Mouse (Mus musculus): ENCODE results near the gene Kl. TPM values are rescaled to one million over a fixed set of nuclear protein-coding genes. Genes with fewer than 3 reads are reported as not detected.

Gene Kl
- total RNA-seq, 2 experiments from 2014 or later = 5.6 to 16.7 TPM

GRCm38 (mm10) chr5:151026069-151026468 is 73.7 kb downstream of the Kl start:
- no peak for DNase-seq (ENCODE audit: low spot score in 2 of 2)

DNA sequence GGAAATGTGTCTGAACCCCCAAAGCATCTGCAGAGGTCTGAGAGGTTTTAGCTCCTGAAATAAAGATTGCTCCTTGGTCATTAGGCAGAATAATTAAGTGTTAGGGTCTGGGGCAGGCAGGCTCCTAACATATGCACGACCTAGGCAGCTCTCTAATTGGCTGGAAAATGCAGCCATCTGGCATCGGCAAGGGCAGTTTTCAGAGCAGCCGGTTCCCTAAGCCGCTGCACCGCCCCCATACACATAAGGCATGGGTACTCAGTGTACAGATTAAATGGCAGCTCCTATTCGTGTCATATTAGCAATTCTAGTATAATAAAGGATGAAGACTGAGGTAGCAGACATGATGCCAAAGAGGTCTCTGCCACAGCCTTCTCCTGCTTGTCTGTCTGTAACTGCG is 74.8 kb downstream of the Kl start:
- DNase-seq (ENCODE audit: low spot score in 2 of 2) = peak in 1 of 2 experiments; percentile 65

DNA sequence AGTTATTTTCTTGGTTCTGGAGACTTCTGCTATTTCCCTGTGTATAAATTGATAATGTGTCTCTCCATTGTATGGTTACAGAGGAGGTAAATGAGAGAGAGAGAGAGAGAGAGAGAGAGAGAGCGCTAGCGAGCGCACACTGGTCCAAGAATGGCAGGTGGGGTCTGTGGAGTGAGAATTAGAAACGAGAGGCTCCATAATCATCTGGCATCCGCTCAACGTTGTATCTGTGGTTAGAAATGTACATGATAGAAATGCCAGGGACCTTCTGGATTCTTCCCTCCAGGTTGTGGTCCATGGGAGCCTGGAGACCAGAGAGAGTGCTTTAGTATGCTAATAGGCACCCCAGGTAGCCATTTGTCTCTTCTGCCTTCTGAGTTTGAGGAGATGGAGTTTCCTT is 76.5 kb downstream of the Kl start:
- DNase-seq (ENCODE audit: low spot score in 2 of 2) = no peak

DNA sequence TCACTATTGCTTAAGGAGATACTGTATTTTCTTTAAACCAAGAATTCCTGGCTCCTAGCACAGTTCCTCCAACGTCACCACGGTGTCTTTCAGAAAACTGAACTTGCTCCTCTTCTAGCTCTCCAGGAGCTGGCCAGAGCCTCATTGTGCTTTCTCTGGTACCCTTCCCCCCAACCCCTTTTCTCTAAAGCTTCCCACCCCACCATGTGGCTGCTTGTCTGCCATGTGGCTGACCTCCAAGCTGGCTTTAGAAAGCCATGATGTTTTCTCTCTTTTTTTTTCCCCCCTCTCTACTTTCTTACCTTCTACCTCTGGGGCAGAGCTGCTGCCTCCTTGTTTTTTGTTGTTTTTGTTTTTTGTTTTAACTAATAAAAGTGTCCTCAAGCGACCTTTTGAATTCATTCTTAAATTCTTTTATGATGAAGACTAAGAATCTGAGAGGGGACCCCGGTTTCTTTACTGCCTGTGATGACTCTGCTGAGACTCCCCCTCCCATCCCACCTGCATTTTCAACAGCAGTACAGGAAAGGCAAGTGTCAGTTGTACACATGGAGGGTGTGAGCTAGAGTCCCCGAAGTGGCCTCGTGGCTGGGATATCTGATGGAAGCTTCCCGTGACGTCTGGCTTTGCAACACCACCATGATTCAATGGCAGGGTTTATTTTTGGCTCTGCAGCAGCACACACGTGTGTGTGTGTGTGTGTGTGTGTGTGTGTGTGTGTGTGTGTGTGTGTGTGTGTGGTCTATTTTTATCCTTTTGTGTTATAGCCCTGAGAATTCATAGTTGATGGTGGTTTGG is 82.5 kb downstream of the Kl start:
- DNase-seq (ENCODE audit: low spot score in 2 of 2) = no peak

DNA sequence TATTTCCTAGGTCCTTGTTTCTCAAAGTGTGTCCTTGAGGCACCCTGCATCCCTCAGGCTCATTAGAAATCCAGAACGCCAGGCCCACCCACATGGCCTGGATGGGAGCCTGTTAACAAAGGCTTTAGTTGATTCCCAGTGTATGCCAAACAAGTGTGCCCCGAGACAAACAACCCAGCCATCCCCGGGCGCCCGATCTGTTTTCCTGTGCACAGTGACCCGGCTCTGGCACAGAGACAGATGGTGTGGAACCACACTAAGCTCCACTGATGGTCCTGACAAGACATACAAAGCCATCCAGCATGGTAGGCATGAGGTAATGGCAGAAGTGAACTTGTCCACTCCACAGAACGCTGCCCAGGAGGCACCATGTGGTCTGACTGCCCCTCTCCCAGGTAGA is 85.5 kb downstream of the Kl start:
- DNase-seq (ENCODE audit: low spot score in 2 of 2) = no peak

DNA sequence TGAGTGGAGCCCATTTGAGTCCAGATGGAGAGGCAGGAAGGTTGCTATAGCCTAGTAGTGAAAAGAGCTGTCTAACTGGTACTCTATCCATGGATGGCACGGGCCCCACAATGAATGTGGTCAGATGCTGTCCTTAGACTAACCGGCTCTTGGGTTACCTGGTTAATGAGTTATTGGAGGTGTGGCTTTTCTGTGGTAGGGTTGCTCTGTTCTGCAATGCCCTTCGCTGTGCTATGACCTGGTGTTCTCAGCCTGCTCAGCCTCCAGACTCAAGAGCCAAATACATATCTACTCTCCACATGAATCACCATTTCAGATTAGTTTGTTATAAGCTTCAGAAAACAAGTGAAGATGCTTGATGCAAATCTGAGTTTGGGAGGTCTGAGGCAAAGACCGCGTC is 90.5 kb downstream of the Kl start:
- DNase-seq (ENCODE audit: low spot score in 2 of 2) = no peak
